Mouse (Mus musculus) telencephalon, adult 2 months (tissue): ENCODE data around the gene Camk2g.
"Not testable (repeated sequence)": the region's sequence is repeated elsewhere in the genome, so short reads cannot be mapped to it uniquely, and the experiment has no call there.

Source experiments
- DNase-seq: peaks from one replicate; pipeline ENCODE4 v3.0.0-alpha.2; 2011; ENCODE audit warnings: low read depth, low spot score

The Camk2g gene

DNA sequence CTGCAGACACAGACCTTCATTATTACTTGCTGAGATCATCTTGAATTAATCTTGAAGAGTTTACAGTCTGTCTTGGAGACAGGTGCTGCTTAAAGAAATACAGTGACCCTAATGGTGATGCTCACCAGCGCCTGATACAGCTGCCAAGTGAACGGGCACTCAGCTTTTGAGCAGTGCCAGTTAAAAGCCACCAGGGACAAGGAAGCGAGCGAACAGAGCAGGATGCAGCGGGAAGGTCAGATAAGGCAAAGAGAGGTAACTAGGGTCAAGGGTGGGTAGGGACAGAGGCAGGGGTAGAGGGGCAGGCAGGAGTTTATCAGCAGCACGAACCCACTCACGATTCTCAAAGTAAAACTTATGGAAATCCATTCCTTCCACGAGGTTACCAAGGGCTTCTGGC, 55.4 kb downstream of the Camk2g start:
- DNase-seq = no peak

DNA sequence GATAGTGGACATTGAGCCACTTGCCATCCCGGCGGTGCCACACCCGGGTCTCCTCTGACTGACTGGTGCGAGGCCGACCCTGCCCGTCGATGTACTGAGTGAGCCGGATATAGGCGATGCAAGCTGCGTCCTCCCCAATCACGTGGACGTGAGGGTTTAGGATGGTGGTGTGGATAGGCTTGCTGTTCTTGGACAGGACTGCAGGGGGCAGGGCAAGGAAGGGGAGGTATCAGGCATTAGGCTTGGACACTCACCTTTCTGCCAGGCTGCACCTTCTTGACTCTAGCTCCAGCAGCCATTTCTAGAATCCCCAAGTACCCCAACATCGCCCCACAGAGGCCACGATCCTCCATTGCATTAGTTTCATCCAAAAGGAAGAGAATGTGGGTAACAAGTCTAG, 56.6 kb downstream of the Camk2g start:
- no peak for DNase-seq

DNA sequence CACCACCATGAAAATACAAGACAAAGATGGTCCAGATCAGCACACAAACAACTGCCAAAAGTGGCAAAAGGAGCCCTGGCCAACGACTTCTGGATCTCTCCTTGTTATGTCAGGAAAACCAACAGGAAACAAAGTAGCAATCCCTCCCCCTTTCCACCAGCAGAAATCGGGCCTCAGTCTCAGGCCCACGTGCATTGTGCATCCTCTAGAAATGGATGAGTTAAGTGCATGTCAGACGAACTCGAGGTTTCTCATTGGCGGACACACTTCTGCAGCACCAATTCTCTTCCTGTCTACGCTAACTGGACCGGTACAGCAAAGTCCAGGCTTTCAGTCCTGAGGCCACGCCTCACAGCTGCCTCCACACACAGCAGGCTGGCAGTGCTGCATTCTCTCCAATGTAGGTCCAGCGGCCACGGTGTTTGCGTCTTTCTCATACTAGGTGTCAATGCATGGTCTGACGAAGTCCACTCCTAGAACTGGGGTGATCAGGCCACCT, 57.9 kb downstream of the Camk2g start:
- DNase-seq = no peak

DNA sequence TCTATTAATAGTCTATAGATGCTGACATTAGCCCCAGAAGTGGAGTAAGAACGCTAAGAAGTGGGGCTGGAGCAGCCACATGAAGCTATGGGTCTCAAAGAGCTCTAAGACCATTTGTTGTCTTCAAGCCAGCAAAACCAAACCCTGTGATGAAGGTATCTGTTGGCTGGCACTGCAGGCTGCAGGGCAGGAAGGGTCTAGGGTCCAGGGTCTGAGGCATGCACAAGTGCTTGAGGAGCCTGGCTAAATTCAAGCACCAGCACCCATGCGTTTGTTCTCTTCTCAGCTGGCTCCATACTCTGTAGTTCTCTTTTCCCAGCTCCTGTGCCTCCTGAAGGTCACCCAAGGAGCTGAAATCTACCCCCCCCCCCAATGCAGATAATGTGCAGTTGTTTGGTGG, 58.8 kb downstream of the Camk2g start:
- DNase-seq = no peak

DNA sequence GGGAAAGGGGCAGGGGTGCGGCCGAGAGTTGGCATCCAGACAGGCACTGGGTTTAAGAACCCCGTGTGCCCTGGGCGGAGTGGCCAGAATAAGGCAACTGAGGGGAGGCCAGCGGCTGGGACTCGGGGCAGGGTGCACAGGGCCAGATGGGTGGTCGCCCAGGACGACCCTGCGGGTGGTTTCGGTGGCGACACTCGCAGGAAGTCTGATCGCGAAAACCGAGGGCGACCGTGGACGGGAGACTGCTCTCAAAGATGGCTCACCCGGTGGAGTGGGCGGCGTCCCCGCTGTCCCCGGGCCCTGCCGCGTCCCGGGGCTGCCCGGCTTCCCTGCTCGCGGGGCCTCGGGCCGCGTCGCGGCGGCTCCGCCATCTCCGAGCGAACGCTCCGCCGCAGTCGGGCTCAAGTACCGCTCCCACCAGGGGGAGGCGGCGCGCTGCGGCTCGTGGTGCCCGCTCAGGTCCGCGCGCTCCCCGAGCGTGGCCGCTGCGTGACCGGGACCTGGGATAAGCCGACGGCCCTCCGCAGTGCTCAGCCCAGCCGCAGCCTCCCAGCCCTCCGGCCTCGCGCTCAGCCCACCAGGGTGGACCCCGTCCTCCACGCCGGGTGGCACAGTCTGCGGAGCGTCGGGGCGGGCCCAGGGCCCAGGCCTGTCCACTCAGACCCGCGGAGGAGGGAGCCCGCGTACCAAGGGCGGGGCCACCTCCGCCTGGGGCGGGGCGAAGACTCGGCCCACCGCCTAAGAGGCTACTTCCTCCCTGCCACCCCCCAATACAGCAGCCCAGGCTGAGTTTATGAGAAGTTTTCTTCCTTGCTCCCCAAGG, 59.7 kb downstream of the Camk2g start, which contains the start of gene Ndst2:
Gene Ndst2 (minus strand): TSS at position 611 of the 823 bp plus-strand sequence.
- DNase-seq = peak; percentile 77

DNA sequence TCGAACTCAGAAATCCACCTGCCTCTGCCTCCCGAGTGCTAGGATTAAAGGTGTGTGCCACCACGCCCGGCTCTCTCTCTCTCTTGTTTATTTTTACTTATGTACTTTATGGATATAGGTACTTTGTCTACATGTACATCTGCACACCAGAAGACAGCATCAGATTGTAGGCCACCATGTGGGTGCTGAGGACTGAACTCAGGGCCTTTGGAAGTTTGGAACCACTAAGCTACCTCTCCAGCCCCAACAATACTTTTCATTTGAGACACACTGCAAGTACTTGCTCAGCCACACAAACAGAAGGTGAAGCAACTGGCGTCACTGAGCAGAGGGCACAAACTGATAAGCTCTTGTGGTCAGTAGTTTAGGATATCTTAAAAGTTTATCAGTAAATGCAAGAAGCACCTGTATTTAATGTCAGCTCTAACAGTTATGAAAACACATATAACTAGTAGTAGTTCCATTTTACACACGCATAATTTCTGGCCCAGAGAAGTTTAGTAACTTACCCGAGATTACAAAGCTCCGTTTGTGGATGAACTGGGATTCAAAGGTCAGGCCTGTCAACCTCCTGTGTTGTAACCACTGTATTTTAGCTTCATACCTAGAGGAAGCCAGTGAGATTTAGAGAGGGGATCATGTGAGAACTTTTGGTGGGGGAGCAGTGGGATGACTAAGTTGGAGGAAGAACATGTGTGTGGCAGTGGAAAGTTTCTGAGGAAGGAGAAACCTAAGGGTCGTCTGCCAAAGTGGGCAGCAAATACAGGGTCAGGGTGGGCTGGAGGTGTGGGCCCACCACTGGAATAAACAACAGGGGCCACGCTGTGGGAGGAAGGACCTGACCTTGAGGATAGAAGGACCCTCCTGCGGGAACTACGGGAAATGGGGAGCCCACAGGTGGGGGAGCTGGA, 60.6 kb downstream of the Camk2g start:
- no peak for DNase-seq

DNA sequence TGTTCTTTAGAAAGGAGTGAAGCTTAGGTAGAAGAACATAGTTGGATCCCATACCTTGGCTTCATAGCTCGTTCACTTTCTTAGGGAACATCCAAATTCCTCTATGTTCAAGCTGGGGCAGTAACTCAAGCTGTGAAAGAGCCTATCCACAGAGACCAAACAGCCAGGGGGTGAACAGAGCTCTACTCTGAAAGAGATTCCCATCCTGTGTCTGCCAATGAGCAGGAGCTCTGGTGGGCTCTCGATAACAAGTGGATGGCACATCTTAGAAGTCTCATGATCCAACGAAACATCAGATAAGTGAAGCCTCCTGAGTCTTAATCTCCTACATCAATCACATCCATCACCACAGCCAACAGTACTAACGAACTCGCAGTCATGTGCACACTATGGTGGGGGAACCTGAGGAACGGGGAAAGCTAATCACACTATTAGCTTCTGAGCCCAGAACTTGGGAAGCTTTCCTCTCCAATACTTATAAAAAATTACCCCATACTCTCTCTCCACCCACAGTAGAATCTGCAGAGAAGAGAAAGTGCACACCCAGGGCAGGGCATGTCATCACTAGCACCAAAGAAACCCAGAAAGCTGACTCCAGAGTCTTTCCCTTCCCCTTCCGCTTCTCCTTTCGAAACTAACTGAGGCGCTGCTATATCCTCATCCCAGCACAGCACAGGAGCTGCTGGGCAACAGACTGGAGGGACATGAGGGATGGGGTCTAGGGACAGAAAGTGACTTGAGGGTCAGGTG, 62.9 kb downstream of the Camk2g start:
- DNase-seq = no peak

DNA sequence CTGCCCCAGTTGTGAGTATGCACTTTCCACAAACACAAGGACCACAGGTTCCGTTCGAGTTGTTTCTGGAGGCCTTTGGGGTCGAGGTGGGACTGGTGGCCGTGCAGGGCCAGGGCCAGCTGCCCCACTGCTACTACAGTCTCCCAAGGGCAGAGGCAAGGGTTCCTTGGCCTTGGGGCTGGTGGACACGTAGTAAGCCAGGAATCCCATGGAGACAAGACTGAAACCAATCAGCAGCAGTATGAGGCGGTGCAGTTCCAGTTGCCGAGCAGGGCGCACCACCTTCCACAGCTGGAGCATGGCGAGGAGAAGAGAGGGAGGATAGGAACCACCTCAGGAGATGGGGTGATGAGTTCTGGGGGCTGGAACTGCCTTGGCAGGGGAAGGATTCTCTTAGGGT, 64.0 kb downstream of the Camk2g start:
- no peak for DNase-seq

DNA sequence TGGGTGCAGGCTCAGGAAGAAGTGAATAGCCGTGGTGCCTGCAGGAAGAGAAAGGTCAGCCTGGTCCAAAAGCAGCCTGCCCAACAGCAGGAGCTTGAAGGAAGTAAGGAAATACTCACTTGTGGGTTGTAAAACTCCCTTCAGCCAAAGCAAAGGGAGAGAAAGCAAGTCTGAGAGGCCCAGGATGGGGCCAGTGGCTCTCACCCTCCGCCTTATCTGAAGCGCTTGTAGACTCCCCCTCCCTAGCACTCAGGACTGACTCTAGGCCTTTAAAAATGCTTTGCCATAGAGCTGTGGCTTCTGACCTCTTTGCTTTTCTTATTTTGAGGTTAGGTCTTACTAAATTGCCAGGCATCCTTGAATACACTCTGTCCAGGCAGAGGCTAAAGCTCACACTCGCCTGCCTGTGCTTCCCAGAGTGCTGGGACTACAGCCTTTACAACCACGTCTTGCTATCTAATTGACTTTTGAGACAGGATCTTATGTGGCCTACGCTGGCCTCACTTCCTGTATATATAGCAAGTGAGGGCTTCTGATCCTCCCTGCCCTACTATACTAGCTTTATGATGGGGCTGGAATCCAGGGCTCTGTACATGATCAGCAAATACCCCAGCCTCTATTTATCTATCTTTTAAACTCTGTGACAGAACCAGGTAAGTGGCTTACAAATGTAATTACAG, 68.1 kb downstream of the Camk2g start:
- DNase-seq = no peak

DNA sequence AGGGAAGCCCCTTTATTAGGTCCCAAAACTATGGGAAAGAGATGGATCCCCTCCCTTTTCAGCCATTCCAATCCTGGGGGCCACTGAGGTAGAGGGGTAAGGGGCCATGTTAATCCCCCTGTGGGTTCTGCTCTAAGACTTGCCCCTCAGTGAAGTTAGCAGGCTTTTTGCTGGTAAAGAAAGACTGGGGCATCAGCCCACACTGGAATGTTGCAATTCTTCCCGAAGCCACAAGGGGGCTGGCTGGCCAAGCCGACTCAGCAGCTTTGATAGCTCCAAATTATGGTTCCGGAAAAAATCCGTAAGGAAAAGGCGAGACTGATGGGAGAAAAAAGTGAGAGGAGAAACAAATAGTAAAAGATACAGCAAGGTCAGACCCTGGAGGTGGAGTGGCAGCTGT, 69.8 kb downstream of the Camk2g start:
- DNase-seq = no peak

DNA sequence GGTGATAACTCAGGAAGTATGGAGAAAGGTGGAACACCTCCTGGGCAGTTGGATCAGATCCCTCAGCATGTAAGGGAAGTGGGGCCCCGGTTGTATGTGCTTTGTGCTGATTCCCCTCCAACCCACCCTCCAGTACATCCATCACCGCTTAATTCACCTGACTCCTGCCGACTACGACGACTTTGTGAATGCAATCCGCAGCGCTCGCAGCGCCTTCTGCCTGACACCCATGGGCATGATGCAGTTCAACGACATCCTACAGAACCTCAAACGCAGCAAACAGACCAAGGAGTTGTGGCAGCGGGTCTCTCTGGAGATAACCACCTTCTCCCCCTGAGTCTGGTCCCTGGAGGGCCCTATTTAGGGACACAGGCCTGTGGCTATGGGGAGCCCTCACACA, 70.9 kb downstream of the Camk2g start:
- DNase-seq = no peak

DNA sequence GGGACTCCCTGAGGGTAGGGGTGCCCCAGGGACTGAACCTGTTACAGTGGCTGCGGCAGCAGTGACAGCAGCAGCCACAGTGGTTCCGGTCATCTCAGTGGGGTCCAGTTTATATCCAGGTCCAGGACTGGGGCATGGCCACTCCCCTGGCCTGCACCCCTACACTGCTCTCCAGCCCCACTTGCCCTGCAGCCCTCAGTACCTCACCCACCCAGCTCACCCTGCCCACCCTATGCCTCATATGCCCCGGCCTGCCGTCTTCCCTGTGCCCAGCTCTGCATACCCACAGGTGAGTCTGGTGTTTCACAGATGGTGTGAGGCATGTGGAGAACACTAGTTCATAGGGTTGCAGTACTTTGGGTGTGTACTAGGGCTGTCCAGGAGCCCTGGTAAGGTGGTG, 72.5 kb downstream of the Camk2g start:
- DNase-seq = no peak

DNA sequence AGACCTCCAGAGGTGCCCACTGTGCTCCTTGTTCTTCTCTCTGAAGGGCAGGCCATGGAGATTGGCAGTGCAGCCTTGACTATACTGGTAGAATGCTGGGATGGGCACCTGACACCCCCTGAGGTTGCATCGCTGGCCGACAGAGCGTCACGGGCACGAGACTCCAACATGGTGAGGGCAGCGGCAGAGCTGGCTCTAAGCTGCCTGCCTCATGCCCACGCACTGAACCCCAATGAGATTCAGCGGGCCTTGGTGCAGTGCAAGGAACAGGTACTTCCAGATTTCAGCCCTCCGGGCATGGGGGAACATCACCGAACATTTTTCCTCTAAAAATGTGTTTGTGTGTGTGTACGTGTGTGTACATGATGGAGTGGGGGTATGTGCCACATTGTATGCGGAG, 74.1 kb downstream of the Camk2g start:
- no peak for DNase-seq

DNA sequence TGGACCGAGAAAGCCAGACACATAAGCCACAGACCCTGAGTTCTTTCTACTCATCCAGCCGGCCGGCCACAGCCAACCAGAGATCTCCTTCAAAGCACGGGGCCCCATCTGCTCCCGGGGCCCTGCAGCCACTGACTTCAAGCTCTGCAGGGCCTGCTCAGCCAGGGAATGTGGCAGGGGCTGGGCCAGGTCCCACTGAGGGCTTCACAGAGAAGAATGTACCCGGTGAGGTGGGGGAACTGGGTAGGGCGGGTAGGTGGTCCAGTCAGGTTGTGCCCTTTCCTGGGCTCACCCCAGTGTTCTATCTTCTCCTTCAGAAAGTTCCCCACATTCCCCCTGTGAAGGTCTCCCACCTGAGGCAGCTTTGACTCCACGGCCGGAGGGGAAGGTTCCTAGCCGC, 75.4 kb downstream of the Camk2g start:
- no peak for DNase-seq

DNA sequence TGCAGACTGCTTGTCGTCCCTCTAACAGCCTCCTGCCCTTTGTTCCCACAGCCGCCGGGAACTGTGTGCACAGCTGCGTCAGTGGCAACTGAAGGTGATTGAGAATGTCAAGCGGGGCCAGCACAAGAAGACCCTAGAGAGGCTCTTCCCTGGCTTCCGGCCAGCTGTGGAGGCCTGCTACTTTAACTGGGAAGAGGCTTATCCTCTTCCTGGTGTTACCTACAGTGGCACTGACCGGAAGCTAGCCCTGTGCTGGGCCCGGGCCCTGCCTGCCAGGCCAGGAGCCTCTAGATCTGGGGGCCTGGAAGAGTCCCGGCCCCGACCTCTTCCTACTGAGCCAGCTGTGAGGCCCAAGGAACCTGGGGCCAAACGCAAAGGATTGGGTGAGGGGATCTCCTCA, 80.1 kb downstream of the Camk2g start:
- no peak for DNase-seq

DNA sequence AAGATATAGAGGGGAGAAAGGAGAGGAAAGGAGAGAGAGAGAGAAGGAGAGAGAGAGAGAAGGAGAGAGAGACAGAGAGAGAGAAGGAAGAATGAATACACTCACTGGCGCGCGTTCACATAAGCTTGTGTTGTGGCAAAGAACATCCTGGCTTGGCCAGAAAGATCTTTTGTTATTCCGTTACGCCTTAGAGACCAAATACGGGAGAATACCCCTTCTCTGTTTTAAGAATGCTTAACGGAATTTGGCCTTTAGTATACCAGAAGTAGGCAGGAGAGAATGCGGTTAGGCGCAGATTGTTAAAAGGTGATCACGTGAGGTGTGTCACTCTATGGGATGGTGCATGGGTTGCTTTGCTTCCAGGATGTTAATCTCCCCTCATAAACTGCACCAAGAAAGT, 85.6 kb downstream of the Camk2g start:
- DNase-seq = no peak

DNA sequence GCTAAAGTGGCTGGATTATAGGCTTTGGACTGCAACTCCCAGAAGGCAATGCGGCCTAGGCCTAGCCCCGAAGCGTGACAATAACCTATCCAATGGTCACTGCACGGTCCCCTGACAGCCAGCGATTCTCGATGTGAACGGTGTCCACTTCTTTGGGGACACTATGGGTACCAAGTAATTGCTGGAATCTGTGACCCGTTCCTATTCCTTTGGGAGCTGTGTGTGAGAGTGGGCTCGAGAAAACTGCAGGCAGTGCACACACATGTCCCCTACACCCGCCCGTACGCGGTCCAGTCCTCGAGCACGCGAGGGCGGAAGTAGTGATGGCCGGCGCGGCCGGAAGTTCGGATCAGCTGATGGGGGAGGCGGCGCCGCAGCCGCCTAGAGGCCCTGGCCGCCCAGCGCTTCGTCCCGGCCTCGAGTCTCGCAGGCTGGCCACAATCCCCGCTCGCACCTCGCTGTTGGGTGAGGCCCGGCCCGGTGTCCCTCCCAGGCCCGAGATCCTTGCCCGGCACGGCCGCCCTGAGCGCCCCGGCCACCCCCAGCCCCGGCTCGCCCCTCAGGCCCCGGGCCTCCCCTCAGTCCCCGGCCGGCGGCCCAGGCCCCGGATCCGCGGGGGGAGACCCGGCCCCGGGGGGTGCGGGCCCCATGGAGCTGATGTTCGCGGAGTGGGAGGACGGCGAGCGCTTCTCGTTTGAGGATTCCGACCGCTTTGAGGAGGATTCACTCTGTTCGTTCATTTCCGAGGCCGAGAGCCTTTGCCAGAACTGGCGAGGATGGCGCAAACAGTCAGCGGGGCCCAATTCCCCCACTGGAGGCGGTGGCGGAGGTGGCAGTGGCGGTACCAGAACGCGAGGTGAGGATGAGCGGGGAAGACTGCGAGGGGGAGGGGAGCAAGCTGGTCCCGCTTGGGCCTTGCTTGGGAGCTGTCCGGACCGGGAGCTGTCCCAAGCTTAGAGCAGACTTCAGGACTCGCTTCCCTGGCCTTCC, 86.4 kb downstream of the Camk2g start, which contains the start of gene Zswim8:
Gene Zswim8 (plus strand): TSS at position 352 of the 990 bp plus-strand sequence.
- peak; percentile 95 for DNase-seq

DNA sequence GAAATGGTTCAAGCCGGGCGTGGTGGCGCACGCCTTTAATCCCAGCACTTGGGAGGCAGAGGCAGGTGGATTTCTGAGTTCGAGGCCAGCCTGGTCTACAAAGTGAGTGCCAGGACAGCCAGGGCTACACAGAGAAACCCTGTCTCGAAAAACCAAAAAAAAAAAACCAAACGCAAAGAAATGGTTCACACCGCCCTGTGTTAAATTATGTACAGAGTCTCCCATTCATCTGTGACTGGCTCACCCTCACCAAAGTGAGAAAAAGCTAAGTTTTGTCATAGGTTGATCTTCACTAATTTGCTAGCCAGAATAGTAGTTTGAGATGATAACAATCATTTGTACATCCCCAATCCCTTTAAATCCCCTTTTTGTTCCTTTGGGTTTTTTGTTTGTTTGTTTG, 90.4 kb downstream of the Camk2g start:
- not testable (repeated sequence) for DNase-seq

DNA sequence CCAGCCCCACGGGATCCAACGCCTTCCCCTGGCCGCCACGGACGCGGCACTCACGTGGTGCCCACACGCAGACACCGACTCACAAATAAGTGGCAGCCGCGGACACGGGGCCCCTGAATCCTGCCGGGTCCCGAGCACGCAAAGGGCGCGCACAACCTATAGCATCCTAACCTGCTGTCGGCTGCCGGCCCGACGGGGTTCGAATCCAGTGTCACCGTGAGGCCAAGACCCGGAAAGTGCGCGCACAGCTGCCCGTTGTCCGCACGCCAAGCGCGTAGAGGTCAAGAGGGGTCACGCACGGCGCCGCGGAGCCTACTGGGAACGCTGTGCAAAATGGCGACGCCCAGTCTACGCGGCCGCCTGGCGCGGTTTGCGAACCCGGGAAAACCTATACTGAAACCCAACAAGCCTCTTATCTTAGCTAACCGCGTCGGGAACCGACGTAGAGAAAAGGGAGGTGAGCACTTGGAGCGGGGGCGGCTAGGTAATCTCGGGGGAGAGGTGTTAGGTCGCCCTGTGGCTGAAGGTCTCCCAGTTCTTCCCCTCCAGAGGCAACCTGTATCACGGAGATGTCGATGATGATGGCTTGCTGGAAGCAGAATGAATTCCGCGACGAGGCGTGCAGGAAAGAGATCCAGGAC, 91.0 kb downstream of the Camk2g start, which contains the start of gene Chchd1:
Gene Chchd1 (plus strand): TSS at position 266 of the 641 bp plus-strand sequence.
- DNase-seq = peak; percentile 71
